Mouse (Mus musculus) small intestine, adult 2 months (tissue): ENCODE measurements around the gene 2410015M20Rik. TPM values are rescaled to one million over a fixed set of nuclear protein-coding genes. Genes with fewer than 3 reads are reported as not detected.

Experiments used
- H3K27ac ChIP-seq: fragments of 200-500 bp; 2 replicates; pipeline ENCODE4 v1.5.1; 2012; ENCODE audit warnings: low read depth, low read length, control low read depth, inconsistent platforms; ENCODE audit not compliant: insufficient read depth
- H3K27me3 ChIP-seq: fragments of 200-500 bp; 2 replicates; pipeline ENCODE4 v1.6.1; 2012; ENCODE audit warnings: mild to moderate bottlenecking, moderate library complexity, low read length, inconsistent platforms; ENCODE audit not compliant: control insufficient read depth, insufficient read depth
- H3K36me3 ChIP-seq: fragments of 200-500 bp; 2 replicates; pipeline ENCODE4 v1.6.1; 2012; ENCODE audit warnings: mild to moderate bottlenecking, low read length, control low read depth, inconsistent platforms; ENCODE audit not compliant: control insufficient read depth, insufficient read depth
- H3K4me1 ChIP-seq: fragments of 200-500 bp; 2 replicates; pipeline ENCODE4 v1.6.1; 2012; ENCODE audit warnings: low read length, inconsistent platforms, mixed read lengths; ENCODE audit not compliant: control insufficient read depth, insufficient read depth, insufficient read length
- H3K4me3 ChIP-seq: fragments of 200-500 bp; 2 replicates; pipeline ENCODE4 v1.5.1; 2012; ENCODE audit warnings: low read depth, mild to moderate bottlenecking, control low read depth, inconsistent platforms, low read length, moderate library complexity
- CTCF ChIP-seq: fragments of 200-500 bp; IDR thresholded peaks from 2 replicates; pipeline ENCODE4 v1.5.1; 2012; ENCODE audit warnings: low read depth, mild to moderate bottlenecking, control low read depth, inconsistent platforms, low read length, moderate library complexity, mixed read lengths; ENCODE audit not compliant: insufficient replicate concordance, insufficient read length; ENCODE audit errors: extremely low read depth
- POLR2A ChIP-seq: fragments of 200-500 bp; IDR thresholded peaks from 2 replicates; pipeline ENCODE4 v1.6.1; 2012; ENCODE audit warnings: low read depth, mild to moderate bottlenecking, control low read depth, inconsistent platforms, low read length, moderate library complexity
- WGBS: fragments of 180-500 bp; shearing (Covaris S2); methylation state at CpG from one replicate; pipeline ENCODE4 v1.1.7; 2018; 5-methylcytosine and 5-hydroxymethylcytosine counted together
- polyA plus RNA-seq: library from polyadenylated mRNA; depleted of rRNA; stranded (reverse); fragments of >200 nt; gene quantifications from 2 replicates; pipeline ENCODE4 v1.2.3, GENCODE M21; 2012; rRNA removed

The 2410015M20Rik gene
- polyA plus RNA-seq = 136 and 142 TPM in 2 replicates

DNA sequence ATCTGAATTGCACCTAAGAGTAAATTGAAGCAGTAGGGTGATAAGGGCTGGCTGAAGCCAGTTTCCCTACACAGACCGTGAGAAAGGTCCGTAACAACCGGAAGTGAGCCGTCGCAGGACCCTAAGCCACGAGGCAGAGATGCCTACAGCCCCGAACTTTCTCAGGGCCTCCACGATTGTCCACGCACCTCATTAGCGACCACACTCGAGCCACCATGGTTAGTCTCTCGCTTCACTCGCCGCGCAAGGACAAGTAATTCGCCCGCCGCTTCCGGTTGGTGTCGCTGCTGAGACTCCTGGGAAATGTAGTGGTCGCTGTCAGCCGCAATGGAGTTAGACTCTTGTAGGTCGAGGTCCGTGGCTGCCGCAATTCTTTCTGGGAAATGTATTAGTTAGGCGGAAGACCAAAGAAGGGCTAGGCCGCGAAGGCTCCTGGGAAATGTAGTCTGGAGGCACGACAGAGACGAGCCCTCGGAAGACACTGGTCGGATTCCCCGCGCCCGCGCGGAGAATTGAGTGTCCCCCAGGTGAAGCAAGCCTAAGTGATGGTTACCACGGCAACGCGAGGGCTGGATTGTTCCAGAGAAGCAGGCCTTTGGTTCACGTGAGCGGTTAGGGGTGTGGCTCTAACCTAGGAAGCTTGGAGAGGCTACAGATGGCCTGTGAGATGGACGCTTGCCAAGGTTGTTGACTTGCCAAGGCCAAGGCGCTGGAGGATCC, at the start of gene 2410015M20Rik:
Gene 2410015M20Rik, minus strand, starts transcription at position 320 of the 720 bp plus-strand sequence.
- Histone ChIP-seq H3K4me1 (peaks cover 22% of the 10 kb centered on the region), H3K27ac (peak within 1 kb of the TSS; percentile 77), H3K27me3 (no peaks in the 10 kb centered on the region), H3K4me3 (peak within 1 kb of the TSS; percentile 82), H3K36me3 (peaks cover 29% of the 10 kb centered on the region)
- TF ChIP-seq CTCF = peak; percentile 46; the same call in 1 of the 2 replicates
- no peak; the same call in 1 of the 2 replicates for TF ChIP-seq POLR2A
- WGBS = under 1% methylated on average over 44 of the region's 44 CpGs

DNA sequence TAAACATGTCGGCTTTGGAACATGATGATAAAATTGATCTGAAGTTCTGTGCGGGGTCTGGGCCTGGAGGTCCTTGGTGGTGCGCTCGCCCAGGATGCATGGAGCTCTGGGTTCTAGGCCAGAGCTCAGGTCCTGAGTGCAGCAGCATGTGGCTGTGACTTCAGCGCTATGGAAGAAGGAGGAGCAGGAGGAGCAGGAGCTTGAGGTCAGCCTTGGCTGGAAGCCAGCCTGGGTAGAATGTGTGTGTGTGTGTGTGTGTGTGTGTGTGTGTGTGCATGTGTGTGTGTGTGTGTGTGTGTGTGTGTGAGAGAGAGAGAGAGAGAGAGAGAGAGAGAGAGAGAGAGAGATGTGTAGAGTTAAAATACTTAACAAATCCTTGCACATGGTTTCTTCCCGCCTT, 46.6 kb upstream of the 2410015M20Rik start:
- H3K4me3 ChIP-seq = no peak overlapping the region
- H3K4me1 ChIP-seq = no peaks in the 10 kb centered on the region
- WGBS = 85% methylated on average over 6 of the region's 6 CpGs
- H3K36me3 ChIP-seq = no peaks in the 10 kb centered on the region
- no peaks in the 10 kb centered on the region for H3K27me3 ChIP-seq
- no peak overlapping the region for H3K27ac ChIP-seq
- TF ChIP-seq CTCF = no peak
- no peak for TF ChIP-seq POLR2A

DNA sequence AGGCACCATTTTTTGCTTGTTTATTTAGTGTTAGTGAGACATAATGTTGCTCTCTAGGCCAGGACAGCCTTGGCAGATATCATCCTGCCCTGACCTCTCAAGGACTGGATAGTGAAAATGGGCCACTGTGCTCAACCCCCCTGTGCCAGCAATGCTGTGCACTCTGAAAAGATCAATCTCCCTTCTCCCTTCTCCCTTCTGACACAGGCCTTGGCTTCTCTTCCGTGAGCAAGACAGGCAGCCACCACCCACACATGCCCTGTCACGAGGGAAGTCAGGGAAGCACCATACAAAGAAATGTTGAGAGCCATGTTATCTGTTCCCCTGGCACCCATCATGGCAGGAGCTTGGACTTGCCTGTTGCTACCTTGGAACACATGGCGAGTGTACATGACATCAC, 45.7 kb upstream of the 2410015M20Rik start:
- 79% methylated on average over 3 of the region's 3 CpGs for WGBS
- TF ChIP-seq POLR2A = no peak
- TF ChIP-seq CTCF = no peak
- Histone ChIP-seq H3K27ac (no peak overlapping the region), H3K4me1 (no peaks in the 10 kb centered on the region), H3K4me3 (no peak overlapping the region), H3K27me3 (no peaks in the 10 kb centered on the region), H3K36me3 (no peaks in the 10 kb centered on the region)

DNA sequence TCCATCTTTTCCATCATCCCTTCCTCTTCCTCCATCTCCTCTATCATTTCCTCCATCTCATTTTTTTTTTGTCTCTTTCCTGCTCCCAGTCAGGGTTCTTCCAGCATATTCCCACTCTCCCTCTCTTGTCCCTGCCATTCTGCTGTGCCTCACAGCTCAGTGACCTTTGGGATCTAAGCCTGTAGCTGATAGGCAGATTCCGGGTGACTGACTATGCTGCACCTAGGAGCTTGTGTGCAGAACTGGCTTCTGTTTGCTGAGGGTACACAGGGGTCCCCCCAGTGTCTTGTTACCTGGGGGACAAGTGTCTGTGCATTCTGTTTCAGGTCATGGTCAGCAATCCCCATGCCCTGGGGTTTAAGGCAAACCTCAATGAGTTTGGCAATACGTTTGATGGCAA, 45.2 kb upstream of the 2410015M20Rik start:
- Histone ChIP-seq H3K4me1 (no peaks in the 10 kb centered on the region), H3K4me3 (no peak overlapping the region), H3K27ac (no peak overlapping the region), H3K27me3 (no peaks in the 10 kb centered on the region), H3K36me3 (no peaks in the 10 kb centered on the region)
- WGBS = 30% methylated on average over 2 of the region's 2 CpGs
- TF ChIP-seq POLR2A (no peak), CTCF (no peak)

DNA sequence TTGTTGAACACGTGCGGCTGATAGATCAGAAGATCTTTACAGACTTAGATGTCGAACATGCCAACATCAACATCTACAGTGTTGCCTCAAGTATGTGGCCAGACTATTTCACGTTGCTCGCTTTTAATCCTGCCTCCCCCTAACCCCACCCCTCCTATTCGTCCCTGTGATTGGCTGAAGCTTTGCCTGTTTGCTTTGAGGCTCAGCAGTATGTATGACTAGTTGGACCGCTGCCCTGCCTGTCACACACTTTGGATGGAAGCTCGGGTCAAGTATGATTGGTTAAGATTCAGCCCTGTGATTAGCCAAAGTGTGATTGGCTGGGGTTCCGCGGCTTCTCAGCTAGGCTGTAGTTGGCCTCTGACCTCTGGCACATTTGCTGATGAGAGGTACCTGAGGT, 42.2 kb upstream of the 2410015M20Rik start:
- H3K27ac ChIP-seq = no peak overlapping the region
- TF ChIP-seq CTCF = no peak
- no peak for TF ChIP-seq POLR2A
- 17% methylated on average over 10 of the region's 10 CpGs for WGBS

DNA sequence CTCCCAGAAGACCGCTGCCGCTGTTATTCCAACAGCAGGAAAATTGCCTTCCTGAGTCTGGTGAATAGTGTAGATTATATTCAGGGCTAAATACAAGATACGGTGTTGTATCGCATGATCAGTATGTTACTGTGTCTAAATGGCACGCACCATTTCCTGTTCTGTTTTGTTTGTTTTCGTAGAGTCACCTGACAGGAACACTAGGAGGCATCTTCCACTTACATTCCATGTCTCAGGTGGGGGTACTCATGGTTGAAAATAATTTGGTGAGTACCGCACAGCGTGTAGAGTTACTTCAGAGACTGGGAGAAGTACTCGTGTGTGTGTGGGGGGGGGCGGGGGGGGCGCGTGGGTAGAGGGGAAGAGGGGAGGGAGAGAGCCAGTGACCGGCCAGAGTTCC, 38.0 kb upstream of the 2410015M20Rik start:
- 47% methylated on average over 12 of the region's 13 CpGs for WGBS
- TF ChIP-seq CTCF (no peak), POLR2A (no peak)
- Histone ChIP-seq H3K27ac (no peak overlapping the region), H3K36me3 (no peaks in the 10 kb centered on the region), H3K4me1 (no peaks in the 10 kb centered on the region), H3K27me3 (no peaks in the 10 kb centered on the region), H3K4me3 (no peak overlapping the region)

More for the DNA sequence above, 42.2 kb upstream of the 2410015M20Rik start:
- Histone ChIP-seq H3K36me3 (no peaks in the 10 kb centered on the region), H3K4me3 (no peak overlapping the region), H3K4me1 (no peaks in the 10 kb centered on the region), H3K27me3 (no peaks in the 10 kb centered on the region)

DNA sequence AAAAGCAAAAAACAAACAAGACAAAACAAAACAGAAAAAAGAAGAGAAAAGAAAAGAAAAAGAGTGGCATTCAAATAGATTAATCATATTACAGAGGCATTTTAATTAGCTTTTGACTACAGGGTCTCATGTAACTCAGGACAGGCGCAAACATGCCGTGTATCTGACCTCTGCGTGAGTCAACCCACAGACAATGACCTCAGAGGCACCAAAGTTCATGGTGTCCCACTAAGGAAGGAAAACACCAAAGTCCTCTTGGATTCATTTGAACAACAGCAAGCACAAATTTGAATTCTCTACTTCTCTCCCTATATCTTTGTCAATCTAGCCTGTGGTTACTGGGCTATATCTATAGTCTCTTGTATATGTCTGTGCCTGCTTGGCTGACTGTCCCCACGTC, 33.7 kb upstream of the 2410015M20Rik start:
- no peaks in the 10 kb centered on the region for H3K4me1 ChIP-seq
- H3K36me3 ChIP-seq = no peaks in the 10 kb centered on the region
- H3K4me3 ChIP-seq = no peak overlapping the region
- WGBS = 78% methylated on average over 4 of the region's 4 CpGs
- H3K27ac ChIP-seq = no peak overlapping the region
- TF ChIP-seq CTCF = no peak
- TF ChIP-seq POLR2A = no peak
- no peaks in the 10 kb centered on the region for H3K27me3 ChIP-seq
